Mouse (Mus musculus): ENCODE data around the gene Vrk3.

Gene Vrk3

GRCm38 (mm10) chr7:44760366-44760765, 12.2 kb downstream of the Vrk3 start:
- no peak for DNase-seq (ENCODE audit: low read depth, low spot score)

DNA sequence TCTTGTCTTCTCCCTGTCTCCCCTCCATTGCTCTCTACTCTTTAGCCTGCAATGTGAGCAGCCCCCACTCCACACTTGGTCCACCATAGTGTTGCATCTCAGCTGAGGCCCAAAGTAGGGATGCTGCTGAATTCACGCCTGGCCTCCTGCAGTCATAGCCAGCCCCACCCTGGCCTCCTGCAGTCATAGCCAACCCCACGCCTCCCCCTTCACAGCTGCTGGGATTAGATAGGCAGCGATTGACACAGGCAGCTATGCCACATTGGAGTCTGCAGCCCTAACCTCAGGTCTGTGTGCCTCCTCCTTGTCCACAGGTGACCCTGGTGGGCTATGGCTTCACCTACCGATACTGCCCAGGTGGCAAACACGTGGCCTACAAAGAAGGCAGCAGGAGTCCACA, 19.9 kb downstream of the Vrk3 start:
- no peak for DNase-seq (ENCODE audit: low read depth, low spot score)

DNA sequence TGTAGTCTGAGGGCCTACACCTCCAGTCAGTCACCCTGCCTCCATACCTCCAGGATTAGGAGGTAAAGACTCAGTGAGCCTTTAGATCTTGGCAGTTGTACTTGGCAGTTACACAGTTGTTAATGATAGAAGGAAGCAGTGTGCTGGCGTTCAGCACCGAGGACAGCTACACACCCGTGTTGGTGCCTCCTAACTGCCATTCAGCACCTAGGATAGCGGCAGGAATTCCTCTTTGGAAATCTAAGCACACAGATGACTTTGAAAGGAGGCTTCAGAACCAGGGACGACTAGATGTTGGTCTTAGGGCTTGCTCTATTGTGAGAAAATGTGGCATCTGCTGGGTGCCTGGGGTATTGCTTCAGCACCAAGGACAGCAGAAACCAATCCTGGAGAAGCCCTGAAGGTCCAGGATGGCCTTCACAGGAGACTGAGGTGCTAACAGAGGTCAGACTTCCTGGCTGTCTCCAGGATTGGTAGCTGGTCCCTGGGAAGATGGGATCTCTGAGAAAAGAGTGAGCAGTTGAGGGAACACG, 21.9 kb downstream of the Vrk3 start:
- DNase-seq (ENCODE audit: low read depth, low spot score): peak; percentile 18

- DNase-seq (ENCODE audit: low read depth, low spot score): peak; percentile 75
These were observed 24.5 kb downstream of the Vrk3 start for GRCm38 (mm10) chr7:44772591-44773204.

GRCm38 (mm10) chr7:44776849-44777498, 28.8 kb downstream of the Vrk3 start:
- DNase-seq (ENCODE audit: low read depth, low spot score): no peak

- no peak for DNase-seq (ENCODE audit: low read depth, low spot score)
These were observed 31.9 kb downstream of the Vrk3 start for GRCm38 (mm10) chr7:44780101-44780500.

DNA sequence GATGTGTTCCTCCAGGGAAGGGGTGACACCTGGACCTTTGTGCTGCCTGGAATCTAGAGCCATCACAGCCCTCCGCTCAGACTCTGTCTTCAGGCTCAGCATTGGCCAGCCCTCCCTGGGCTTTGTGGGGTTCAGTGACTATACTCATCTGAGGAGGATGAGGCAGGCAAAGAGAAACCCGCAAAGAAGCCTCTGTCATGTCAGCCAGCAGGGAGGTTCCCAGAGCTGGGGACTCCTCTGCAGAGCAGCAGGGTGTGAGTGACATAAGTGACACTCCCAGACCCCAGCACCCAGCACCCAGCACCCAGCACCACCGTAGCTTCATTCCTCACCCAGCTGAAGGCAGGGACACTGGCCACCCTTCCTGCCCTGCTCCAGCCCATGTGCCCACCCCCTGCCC, 41.3 kb downstream of the Vrk3 start:
- no peak for DNase-seq (ENCODE audit: low read depth, low spot score)

DNA sequence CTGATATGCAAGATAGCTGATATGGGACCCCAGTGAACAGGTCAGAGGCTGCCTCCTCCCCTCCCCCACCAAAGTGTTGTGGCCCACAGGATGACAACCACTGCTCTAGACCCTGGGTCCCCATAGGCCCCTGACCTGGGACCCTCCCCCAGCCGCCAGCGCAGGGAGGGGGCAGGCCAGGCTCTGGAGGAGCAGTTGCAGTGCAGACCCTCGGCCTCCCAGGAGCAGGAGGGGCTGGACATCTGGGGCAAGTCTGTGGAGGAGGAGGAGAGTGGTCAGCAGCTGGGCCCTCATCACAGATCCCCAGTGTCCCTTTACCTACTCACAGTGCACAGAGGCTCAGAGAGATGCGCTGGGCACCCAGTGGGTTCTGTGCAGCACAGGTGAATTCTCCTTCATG, 41.9 kb downstream of the Vrk3 start:
- no peak for DNase-seq (ENCODE audit: low read depth, low spot score)

DNA sequence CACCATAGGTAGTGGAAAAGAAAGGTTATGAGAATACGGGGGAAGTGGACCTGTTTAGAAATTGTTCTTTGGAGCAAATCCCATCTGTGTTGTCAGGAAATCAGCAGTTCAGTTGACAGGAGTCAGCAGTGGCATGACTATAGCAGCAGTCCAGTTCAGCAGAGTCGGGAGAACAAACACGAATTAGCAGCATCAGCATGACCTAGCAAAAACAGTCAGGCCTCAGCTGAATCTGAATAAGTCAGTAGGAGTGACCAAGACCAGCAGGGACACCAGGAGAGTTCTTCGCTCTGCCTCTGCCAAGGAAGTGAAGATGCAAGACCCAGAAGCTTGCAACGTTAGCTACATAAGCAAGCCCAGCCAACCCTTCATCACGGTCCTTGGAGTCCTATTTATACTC, 44.6 kb downstream of the Vrk3 start:
- no peak for DNase-seq (ENCODE audit: low read depth, low spot score)

GRCm38 (mm10) chr7:44808927-44809326, 60.7 kb downstream of the Vrk3 start:
- DNase-seq (ENCODE audit: low read depth, low spot score): no peak

GRCm38 (mm10) chr7:44809466-44809865, 61.3 kb downstream of the Vrk3 start:
- no peak for DNase-seq (ENCODE audit: low read depth, low spot score)

DNA sequence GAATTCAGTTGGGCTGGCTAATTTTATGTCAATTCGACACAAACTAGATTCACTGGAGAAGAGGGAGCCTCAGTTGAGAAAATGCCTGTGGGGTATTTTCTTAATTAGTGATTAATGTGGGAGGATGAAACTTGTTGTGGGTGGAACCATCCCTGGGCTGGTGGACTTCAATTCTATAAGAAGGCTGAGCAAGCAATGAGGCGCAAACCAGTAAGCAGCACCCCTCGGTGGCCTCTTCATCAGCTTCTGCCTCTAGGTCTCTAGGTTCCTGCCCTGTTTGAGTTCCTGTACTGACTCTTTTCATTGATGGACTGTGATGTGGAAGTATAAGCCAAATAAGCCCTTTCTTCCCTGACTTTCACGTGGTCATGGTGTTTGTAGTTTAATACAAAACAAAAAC, 62.2 kb downstream of the Vrk3 start:
- no peak for DNase-seq (ENCODE audit: low read depth, low spot score)

DNA sequence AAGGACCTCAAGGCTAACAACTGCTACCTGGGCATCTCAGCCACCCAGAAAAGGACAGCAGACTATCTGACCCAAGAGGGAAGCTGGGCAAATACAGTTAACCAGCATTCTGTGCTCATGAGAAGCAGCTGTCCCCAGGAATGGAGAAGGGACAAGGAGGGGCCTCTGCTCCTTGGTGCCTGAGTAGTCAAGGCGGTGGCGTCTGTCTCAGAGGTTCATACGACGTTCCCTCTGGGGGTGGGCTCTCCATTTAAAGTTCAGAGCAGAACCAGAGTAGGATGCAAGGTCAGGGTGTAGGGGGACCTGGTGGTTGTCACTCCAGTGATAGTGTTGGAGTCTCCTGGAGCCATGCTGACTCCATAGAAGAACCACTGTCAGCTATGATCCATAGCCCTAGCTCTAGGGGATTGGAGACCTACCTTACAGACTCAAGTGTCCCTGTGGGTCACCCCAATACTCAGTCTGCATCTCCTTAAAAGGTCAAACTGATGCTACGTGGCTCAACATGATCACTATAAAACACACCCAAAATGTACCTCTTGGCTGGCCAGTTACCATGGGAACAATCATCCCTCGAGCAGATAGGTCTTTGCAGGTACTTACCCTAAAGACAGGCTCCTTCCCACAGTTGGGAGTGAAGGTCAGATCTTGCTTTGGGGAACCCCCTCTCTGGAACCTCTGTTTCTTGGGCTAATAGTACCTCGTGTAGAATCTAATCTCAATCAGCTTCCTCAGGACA, 62.8 kb downstream of the Vrk3 start:
- DNase-seq (ENCODE audit: low read depth, low spot score): no peak

GRCm38 (mm10) chr7:44812651-44813325, 64.6 kb downstream of the Vrk3 start:
- DNase-seq (ENCODE audit: low read depth, low spot score): no peak

DNA sequence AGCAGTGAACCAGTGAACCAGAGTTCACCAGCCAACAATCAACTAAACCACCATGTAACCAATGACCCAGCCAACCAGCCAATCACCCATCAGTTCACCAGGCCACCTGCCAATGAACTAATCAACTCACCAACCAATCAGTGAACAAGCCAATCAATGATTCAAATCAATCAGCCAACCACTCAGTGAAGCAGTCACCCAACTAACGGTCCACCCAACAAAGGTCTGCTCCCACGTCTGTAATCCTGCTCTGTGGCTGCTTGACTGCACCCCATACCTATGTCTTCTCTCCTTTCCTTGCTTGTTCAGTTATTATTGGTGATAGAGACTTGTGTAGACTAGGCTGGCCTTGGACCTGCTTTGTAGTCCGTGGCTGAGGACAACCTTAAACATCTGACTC, 65.8 kb downstream of the Vrk3 start:
- DNase-seq (ENCODE audit: low read depth, low spot score): no peak

DNA sequence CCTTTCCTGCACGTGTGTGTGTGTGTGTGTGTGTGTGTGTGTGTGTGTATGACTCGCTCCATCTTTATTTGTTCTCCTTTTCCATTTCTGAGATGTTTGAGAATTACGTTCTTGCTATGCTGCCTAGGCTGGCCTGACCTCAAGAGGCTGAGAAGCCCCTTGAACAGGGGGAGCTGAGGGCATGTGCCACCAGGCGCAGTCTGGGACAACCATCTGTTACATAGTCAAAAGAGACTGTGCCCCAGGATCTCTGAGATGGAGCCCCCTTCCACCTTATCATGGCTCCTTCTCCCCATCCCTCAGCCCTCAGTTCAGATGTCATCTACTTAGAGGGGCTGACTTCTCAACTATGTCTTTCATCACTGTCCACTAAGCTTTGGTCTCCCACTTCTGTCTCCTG, 66.2 kb downstream of the Vrk3 start:
- DNase-seq (ENCODE audit: low read depth, low spot score): no peak

- no peak for DNase-seq (ENCODE audit: low read depth, low spot score)
These were observed 66.8 kb downstream of the Vrk3 start for GRCm38 (mm10) chr7:44814952-44815553.

GRCm38 (mm10) chr7:44815721-44816469, 67.7 kb downstream of the Vrk3 start, which contains the start of the genes Nup62 and Il4i1:
Nup62 (plus strand) TSS chr7:44816088.
Il4i1 (plus strand) TSS chr7:44816387.
- DNase-seq (ENCODE audit: low read depth, low spot score): peak; percentile 99

DNA sequence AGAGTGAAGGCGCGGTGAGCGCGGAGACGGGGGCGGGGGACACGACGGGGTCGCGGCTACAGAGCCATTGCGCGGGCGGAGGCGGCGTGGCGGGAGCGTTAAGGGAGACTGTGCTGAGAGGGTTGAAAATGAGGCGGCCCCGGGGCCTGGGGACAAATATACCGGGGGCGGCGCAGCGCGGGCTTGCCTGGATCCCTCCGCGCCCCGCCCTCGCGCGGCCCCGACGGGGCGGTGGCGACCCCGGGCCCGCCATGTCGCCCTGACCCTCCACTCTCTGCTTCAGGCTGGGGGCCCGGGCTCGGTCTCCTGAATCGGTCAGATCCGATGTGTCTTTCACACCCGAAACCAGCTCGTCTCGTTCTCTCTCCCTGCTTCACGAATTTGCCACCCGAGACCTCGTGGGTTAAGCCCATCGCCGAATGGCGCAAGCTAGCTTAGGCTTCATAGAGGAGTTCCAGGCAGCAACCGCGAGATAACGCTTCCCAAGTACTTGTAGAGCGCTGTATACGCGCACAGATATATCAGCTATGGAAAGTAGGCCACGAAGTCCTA, 68.3 kb downstream of the Vrk3 start, which contains the start of gene Atf5:
TSS of gene Atf5 (minus strand) at position 189 of the 552 bp plus-strand sequence.
- no peak for DNase-seq (ENCODE audit: low read depth, low spot score)

DNA sequence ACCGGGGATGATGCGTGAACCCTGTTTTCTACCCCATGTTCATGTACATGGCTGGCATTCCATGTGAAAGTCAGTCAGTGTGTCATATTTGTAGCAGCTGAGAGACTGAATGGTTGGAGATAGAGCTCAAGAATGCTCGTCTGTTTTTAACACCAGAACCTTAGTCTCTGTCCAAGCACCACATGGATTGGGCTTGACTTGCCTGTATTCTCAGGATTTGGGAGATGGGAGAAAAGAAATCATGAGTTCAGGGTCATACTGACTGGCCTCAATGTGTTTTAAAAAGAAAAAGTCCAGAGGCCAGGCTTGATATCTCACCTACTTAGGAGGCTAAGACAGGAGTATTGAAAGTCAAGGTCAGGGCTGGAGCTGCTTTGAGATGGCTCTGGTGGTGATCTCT, 69.2 kb downstream of the Vrk3 start:
- DNase-seq (ENCODE audit: low read depth, low spot score): no peak

Data from CD4-positive helper T cell, adult 2 months (primary cell).